Mouse (Mus musculus): ENCODE results near the gene Dleu7.

Dleu7 gene

DNA sequence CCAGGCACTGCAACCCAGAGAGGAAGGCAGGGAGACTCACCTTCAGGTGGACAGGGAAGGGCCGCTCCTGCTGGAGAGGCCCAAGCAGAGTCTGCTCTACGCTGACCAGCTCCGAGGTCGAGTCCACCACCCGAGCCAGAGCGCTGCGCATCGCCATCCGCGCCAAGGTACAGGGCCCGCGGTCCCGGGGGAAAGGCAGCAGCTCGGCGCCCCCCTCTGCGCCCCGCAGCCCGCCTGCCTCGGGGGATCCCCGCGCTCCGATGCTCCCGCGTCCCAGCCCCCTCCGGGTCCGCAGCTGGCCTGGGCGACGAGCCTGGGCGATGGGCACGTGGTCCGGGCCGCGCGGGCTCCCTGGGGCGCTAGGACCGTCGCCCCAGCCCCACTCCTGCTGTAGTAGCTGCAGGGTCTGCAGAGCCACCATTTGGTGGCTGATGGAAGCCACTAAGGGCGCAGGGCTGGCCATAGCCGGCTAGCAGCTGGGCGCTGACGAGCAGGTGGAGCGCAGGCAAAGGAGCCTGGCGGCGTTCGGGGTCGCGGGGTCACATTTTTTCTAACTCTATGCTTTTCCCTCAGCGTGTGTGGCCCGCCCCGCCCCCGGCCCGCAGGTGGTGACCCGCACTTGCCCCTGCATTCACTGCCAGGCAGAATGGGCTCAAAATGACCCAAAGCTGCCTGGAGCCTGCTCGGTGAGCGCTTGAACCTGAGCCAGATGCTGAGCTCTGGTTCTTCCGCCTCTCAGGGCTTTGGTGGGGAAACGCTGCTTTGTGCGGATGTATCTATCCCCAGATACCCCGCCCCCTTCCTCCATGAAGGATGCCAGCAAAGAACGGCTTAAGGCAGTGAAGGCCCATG lies at the start of gene Dleu7, which contains the start of gene Rnaseh2b:
TSS of gene Dleu7 (minus strand) at position 560 of the 852 bp plus-strand sequence.
TSS of gene Rnaseh2b (plus strand) at position 102 of the 852 bp plus-strand sequence.
- DNase-seq = peak in 1 of 2 experiments; percentile 9

DNA sequence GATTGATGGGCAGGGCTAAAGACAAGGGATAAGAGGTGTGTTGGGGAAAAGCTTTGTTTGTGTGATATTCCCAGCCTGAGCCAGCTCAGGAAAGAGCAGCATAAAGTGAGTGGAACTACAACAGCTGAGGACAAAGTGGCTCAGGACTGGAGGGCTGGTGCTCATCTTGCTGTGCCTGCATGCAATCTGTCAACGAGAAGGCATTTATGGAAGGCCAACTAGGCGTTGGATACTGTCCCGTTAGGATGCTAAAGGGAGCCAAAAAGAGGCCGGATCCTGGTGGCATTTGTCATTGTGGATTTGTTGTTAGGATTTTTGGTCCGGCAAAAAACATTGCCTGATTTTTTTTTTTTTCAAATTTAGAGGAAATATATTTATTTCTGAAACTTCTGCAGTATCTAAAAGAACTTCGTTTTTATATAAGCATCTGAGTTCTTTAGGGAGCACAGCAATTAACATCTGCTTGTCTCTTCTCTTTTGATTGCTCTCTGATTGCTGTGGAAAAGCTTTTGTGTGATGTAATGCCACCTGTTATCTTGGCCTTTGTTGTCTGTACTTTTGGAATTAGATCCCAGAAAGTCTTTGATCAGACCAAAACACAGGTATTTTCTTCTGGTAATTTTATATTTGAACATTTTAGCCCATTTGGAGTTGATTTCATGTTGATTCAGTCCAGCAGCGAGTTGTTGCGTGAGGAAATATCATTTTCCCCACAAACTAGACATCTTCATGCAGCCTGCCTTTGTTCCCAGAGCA lies 49.2 kb upstream of the Dleu7 start:
- peak; percentile 47 to 62 for DNase-seq

DNA sequence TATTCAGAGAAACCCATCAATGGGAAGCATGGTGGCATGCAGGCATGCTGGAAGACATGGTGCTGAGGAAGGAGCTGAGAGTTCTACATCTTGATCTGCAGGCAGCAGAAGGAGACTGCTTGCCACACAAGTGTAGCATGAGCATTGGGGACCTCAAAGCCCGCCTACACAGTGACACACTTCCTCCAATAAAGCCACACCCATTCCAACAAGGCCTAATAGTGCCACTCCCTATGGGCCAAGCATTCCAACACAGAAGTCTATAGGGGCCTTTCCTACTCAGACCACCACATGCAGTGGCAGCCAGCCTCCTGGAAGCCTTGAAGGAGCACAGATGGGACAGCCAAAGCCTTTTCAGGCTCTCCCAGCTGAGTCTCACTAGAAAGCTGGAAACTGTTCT lies 46.3 kb upstream of the Dleu7 start:
- no peak for DNase-seq

DNA sequence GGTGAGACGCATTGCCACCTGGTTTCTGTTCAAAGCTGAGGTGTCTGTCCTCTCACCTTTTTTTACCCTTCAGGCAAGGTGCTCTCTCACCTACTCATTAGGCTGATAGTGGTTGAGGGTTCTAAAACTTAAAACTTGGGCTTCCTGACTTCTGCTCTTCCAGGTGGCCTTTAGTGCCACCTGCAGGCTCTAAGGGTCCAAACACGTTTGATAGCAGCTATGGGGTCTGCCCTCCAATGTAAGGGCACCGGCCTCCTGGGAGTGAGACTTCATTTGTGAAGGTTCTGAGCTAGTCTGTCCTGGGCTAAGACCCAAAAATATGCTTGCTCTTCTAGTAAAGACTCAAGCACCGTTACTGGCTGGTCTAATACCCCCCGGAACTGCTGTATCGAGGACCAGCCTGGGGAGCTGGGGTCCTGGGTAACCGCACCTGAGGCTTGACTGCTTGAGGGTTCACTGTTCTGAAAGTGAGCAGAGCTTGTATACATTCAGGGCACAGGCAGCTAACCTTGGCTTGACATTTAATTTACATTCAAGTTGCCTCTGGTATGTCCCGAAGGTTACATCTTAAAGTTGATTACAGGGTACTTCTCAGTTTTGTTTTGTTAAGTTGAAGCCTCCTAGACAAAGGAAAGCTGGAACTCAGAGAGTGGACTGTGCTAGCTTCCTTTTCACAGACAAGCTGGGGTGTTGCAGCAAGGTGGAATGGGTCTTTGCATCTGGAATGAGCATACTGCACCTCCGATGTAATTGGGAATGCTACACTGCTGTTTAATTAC lies 41.3 kb upstream of the Dleu7 start:
- no peak for DNase-seq

DNA sequence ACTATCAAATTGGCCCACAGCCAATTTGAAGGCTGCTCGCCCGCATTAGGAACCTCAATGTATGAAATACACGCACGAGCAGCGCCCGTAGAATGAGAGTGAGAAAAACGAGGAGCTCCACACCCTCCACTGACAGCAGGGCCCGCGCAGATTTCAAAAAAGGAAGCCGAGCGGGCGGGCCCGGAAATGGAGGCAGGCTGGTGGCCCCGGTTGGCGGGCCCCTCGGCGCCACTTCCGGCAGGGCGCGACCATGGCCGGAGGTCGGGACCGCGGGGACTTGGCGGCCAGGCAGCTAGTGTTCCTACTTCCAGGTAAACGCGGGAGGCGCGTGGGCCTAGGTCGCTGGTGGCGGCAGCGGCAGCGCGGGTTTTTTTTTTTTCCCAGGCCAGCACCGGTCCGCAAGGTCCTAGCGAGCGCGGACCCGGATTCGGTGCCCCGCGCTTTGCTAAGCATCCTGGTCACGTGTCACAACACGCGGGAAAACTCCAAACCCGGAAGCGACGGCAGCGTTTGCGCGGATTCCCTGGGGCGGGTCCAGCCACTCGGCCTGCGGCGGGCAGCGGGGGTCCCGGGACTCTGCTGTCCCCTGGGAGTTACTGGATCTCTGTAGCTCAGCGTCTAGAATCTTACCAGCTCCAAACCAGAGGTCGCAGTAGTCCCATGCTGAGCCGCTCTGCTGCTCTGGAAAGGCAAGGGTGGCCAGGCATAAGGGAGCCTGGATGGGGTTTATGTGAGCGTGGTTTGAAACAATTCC lies 39.2 kb upstream of the Dleu7 start:
- DNase-seq = peak; percentile 89 to 91

DNA sequence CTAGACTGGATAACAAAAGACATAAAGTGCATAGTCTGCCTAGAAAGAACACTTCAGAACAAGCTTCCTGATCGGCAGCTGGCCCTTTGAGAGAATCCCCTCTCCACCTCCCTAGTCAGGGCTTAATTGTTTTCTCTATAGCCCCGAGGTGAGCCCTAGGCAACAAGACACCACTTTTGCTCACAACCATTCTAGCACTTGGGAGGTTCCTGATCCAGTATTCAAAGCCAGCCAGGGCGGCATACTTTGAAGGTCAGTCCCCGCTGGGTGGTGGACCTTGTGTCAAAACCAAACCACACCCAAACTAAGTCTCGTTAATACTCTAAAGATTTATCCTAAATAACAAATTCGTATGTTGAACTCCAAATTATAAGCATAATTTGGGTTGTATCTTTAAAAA lies 38.6 kb upstream of the Dleu7 start:
- no peak for DNase-seq

DNA sequence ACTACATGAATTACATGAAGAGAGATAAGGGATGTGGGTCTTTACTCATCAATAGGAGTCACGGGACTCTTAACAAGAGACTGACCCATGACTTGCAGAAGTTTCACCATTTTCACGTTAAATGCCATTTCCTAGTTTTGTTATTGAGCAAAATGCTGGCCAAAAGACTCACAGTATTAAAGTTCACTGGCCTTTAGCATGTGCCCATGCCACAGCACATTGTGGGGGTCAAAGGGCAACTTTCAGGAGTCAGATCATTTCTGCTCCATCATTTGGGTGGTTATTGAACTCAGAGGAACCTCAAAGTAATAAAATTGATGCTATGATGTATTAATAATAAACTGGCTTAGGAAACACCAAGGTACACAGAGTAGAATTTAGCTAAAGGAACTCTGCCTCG lies 36.8 kb upstream of the Dleu7 start:
- DNase-seq = no peak

DNA sequence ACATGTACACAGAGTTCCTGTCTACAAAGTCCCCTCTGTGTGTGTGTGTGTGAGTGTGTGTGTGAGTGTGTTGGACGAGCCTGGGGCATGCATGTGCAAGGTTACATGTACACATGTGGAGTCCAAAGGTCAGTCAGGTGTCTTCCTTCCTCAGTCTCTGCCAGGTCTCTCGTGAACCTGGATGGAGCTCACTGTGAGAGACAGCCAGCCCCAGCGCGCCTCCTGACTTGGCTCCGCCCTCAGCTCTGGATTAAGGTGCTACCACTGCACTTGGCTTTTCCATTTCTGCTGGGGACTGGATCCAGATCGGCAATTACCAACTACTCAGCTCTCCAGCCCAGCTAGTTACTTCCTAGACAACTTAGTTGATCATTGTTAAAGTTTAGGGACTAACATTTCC lies 35.8 kb upstream of the Dleu7 start:
- DNase-seq = no peak

DNA sequence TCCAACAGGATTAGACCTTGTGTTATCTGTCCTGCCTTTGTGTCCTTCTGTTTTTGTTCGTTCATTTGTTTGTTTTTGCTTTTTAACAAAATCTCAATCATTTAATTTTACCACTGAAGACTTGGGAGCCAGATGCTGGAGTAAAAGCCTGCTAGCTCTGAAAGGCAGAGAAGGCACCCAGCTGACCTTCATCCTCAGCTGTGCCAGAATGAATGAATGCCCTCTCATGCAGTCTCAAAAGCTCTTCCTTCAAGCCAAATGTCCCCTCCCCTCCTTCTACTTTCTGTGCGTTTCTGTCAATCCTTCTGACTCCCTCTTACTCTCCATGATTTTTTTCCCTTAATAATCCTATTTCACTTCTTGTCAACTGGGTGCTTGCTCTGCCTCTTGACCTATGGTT lies 34.3 kb upstream of the Dleu7 start:
- no peak for DNase-seq

DNA sequence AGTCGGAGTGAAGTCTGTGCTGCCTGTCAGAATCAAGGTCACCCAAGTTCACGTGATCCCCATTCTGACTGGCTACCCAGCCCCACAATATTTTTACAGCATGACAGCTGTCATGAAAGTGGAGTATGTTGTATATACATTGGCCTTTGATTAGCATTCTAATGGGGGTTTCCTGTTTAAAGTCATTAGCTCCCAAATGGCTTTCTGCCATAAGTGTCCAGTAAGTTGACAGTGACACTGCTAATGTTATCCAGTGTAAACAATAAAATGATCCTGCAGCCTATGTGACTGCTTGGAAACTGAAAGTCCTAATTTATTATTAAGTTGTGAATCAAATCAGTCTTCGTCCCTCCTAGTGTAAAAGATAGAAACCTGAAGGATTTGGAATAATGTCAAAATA lies 33.2 kb upstream of the Dleu7 start:
- DNase-seq = no peak

DNA sequence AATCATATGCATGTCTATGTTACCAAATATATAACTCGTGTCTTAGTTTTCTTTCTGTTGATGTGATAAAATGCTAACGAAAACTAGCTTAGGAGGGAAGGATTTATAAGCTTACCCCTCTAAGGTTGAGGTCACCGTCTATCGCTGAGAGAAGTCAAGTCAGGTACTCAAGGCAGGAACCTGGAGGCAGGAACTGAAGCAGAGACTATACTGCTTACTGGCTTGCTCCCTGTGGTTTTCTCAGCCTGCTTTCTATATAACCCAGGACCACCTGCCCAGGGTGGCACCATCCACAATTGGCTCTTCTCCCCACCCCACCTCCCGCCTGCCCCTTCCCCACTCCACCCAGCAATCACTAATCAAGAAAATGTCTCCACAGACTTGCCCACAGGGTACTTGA lies 32.1 kb upstream of the Dleu7 start:
- DNase-seq = no peak

DNA sequence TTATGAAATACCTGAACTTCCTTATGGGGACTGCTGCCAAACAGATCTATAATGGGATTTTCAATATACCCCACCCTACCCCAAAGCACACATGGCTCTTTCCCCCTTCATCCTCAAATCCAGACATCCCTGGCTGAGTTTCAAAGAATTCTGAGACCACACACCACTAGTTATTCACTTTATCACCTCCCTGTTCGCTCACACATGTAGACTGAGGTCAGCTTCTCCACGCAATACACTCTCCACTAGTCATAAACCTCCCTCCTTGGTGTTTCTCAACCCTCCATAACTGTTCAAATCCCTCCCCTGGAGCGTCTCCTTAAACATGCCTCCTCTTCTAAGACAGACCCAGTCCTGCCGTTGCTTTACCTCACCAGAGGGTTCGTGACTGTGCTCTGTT lies 30.6 kb upstream of the Dleu7 start:
- DNase-seq = no peak

DNA sequence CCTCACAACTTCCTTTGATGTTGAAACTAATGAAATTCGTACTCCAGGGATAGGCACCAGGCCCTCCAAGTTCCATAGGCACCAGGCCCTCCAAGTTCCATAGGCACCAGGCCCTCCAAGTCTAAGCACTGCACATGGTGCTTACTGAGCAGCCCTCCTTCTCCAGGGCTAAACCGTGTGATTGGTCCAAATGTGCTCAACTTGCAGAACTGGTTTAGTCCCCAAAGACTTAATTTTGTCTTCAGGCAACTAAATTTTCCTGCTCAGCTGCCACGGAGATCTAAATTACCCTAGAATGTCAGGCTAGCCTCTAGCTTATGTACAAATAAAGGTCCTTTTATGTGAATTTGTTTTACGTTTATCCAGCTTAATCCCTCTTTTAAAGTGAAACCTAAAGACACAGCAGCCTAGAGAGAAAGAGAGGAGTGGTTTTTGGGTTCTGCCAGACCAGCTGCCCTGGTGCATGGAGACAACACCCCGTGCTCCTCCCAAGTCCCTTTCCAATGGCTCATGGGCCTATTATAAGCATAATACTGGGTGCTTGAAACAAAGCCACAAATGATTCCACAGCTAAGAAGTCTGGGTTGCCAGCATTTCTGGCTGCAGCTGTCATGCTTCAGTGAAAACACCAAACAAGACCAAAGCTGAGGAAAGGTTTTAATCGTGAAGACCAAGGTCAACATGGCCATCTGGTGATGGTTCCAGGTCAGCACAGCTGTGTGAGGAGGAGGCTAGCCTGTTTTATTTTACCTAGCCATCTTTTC lies 29.9 kb upstream of the Dleu7 start:
- DNase-seq = no peak

DNA sequence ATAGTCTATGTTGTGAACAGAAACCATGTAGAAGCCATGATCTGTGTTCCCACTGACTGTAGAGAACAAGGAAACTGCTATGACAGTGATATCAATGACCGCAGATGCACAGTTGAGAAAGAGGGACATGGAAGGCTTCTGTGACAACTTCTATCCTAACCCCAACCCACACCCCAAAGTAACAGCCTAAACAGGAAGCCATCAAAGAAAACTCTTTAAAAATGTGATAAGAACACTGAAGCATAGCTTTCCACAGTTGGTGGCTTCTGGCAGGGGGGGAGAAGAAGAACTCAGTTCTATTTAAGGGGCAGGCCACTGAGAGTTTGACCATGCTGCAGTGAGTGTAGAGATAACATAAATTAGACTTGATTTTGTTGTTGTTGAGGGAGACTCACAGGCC lies 18.8 kb upstream of the Dleu7 start:
- DNase-seq = no peak

DNA sequence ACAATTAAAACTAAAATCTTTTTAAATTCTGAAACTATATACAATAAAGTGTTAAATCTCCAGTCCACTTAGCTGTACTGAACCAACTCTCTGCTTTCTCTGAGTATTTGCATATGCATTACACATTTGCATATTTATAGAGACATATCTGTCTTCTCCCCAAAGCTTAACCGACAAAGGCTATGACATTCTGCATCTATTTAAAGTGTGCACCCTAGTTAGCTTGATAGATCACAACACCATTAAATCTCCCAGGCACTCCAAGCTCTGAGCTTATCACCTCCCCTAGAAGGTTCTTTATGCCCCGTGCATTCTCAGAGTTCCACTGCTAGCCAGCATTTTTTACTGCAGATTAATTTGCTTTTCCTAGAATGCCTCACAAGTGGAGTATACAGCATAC lies 16.2 kb upstream of the Dleu7 start:
- DNase-seq = no peak

DNA sequence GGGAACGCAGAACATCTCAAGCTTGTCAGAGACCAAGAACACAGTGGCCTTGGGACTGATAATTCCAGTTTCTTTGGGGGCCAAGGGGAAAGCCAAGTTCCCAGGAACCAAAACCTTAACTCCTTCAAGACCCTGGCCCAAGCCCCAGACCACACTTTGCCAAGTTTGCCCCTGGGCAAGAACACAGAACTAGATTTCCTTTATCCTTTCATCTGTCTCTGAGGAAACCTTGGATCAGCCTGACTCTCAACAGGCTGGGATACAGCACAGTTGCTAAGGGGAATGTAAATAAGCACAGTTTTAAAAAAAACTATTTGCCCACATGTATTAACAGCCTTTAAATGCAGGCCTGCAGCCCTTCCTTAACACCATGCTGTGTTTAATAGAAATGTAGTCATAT lies 14.7 kb upstream of the Dleu7 start:
- no peak for DNase-seq

DNA sequence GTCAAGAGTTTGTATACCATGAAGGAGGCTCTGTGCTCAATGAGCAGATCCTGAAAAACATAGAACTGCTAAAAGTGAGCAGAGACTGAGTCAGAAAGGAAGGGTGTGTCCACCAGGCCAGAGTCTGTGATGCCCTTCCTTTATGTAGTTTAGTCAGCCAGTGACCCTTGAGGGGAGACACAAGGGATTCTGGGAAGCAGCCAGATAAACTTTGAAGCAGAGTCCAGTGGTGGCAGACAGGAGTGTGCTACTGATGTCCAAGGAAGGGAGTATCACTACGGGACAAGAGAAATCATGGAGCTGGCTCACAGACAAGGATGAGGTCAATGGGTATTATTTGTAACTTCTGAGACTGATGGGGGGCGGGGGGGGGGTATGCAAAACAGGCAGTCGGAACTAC lies 7.2 kb upstream of the Dleu7 start:
- DNase-seq = no peak

DNA sequence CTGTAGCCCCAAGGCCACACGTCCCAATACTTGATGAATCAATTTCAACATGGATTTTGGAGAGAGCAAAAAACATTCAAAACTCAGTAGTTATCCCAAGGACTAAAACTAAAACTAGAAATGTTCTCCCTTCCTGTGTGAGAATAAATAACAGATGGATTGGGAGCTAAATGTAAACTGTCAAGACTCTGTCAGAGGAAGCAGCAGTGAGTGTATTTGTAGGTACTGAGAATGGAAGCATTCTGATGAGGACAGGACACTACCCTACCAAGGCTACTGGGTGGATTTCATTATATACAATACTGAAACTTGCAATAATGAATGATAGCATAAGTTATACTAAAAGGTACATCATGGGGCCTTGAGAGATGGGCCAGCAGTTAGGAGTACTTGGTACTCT lies 6.0 kb upstream of the Dleu7 start:
- no peak for DNase-seq

DNA sequence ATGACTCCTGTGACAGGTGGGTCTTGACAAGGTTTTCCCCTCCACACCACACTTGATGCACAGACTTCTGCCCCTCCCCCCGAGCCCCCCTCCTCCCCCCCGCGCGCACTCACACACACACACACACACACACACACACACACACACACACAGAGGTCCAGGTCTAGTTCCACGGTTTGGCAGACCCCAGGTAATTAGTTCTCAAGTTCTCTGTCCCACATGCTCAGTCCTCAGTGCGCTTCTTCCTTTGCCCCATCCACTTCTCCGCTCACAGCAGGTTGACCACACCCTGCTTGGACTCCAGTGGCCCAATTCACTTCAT lies 720 bp downstream of the Dleu7 start:
- no peak for DNase-seq

DNA sequence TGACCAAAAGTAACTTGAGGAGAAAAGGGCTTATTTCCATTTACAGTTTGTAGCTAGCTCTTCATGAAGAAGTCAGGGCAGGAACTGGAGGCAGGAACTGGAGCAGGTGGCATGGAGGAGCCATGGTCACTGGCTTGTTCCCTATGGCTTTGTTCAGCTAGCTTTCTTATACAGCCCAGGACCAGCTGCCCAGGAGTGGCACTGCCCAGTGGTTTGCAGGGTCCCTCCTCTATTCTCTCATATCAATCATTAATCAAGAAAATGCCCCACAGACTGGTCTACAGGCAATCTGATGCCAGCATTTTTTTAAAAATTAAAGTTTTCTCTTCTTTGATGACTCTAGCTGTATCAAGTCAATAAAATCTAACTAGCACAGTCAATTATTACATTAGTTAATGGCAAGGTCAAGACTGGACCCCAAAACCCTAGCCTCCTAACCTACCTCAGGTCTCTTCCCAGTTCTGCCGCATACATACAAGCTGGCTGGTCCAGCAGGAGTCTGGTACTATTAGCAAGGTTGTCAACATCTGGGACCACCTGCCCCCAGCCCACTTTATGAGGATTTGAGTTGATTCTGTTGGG lies 1.4 kb downstream of the Dleu7 start:
- DNase-seq = no peak

DNA sequence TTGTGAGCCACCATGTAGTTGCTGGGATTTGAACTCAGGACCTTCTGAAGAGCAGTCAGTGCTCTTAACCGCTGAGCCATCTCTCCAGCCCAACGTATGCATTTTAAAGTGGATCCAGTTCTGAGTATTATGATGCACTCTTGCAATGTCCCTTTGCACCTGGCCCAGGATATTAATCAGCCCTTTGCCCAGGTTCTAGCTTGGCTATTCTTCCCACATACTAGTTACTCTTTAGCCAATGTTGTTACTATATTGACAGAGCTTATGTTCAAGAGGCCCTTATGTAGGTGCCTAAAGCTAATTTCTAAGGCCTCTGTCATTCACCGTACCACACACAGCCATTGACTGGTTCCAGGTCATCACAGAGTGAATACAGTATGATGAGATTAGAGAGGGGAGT lies 4.1 kb downstream of the Dleu7 start:
- no peak for DNase-seq

DNA sequence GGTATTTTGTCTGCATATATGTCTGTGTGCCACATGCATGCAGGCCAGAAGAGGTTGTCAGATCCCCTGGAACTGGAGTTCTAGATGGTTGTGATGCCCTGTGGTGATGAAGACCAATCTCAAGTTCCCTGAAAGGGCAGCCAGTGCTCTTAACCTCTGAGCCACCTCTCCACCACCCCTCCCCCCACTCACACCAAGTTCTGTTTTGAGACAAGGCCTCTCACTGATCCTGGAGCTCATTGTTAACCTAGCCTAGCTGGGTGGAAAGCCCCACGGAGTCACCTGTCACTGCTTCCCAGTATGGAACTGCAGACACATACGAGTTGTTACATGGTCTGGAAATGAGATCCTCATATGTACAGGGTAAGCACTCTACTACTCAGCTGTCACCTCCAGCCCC lies 9.9 kb downstream of the Dleu7 start:
- DNase-seq = no peak
